Mouse (Mus musculus) embryonic facial prominence, embryonic 14.5 days (tissue): ENCODE measurements at regions not wholly inside any gene's neighbourhood (a gene's known extent, or its start where the extent isn't known, plus 50 kb on each side); places are given as distances from the start of the nearest gene placed in this dataset.

ENCODE experiments used
- ATAC-seq: fragments of 200-750 bp; cut with Nextera tagmentation; 2 replicates; pipeline ENCODE4 v1.8.0; 2017; ENCODE audit warnings: low read depth, moderate number of reproducible peaks, moderate TSS enrichment
- DNase-seq: peaks from one replicate; pipeline ENCODE4 v3.0.0-alpha.2; 2015; ENCODE audit warnings: low spot score
- H3K27ac ChIP-seq: fragments of 300-500 bp; sonication (generic); replicated peaks from 2 replicates; pipeline ENCODE4 v1.5.1; 2014; ENCODE audit warnings: low read depth, mild to moderate bottlenecking, low read length, moderate library complexity
- H3K27me3 ChIP-seq: fragments of 300-500 bp; sonication (generic); replicated peaks from 2 replicates; pipeline ENCODE4 v1.6.1; 2014; ENCODE audit warnings: low read length; ENCODE audit not compliant: control insufficient read depth, insufficient read depth
- H3K36me3 ChIP-seq: fragments of 300-500 bp; sonication (generic); 2 replicates; pipeline ENCODE4 v1.6.1; 2014; ENCODE audit warnings: low read length, mixed read lengths; ENCODE audit not compliant: control insufficient read depth, insufficient read depth
- H3K4me1 ChIP-seq: fragments of 300-500 bp; sonication (generic); 2 replicates; pipeline ENCODE4 v1.6.1; 2014; ENCODE audit warnings: antibody characterized with exemption, low read length; ENCODE audit not compliant: control insufficient read depth, insufficient read depth
- H3K4me2 ChIP-seq: fragments of 300-500 bp; sonication (generic); 2 replicates; pipeline ENCODE4 v1.6.1; 2014; ENCODE audit warnings: low read depth, mild to moderate bottlenecking, low read length, moderate library complexity, mixed read lengths
- H3K4me3 ChIP-seq: fragments of 300-500 bp; sonication (generic); 2 replicates; pipeline ENCODE4 v1.5.1; 2014; ENCODE audit warnings: low read depth, mild to moderate bottlenecking, low read length
- H3K9ac ChIP-seq: fragments of 300-500 bp; sonication (generic); 2 replicates; pipeline ENCODE4 v1.6.1; 2014; ENCODE audit warnings: low read depth, mild to moderate bottlenecking, low read length, moderate library complexity, mixed read lengths
- H3K9me3 ChIP-seq: fragments of 300-500 bp; sonication (generic); 2 replicates; pipeline ENCODE4 v1.6.1; 2016; ENCODE audit warnings: low read length; ENCODE audit not compliant: control insufficient read depth
- WGBS: fragments of 180-500 bp; shearing (Covaris S2); extraction: QIAGEN DNeasy Blood & Tissue Kit; methylation state at CpG from one replicate; pipeline ENCODE4 v1.1.7; 2014; 5-methylcytosine and 5-hydroxymethylcytosine counted together

DNA sequence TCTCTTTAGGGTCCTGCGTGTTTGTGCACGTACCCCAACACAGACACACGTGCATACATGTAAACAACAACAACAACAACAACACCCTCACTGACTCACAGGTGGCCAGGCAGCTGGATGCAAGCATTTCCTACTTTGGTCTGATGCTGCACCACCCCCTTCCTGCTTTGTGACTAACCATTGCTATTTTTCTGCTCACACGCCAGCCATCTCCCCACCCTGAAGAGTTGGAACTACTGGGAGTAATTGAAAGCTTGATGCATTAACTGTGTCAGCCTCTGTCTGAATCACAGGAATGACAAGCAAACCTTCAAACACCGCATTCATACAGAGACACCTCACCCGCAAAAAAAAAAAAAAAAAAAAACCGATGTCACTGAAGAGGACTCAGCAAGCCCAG, 346.5 kb downstream of the Prdm2 start:
- Histone ChIP-seq H3K4me1 (peaks cover 3% of the 10 kb centered on the region; the same call in 1 of the 2 replicates), H3K27me3 (no peaks in the 10 kb centered on the region), H3K9ac (no peak overlapping the region), H3K4me3 (no peak overlapping the region), H3K9me3 (no peaks in the 10 kb centered on the region), H3K27ac (no peak overlapping the region), H3K4me2 (no peak overlapping the region), H3K36me3 (no peaks in the 10 kb centered on the region)
- WGBS, result 86% methylated on average over 7 of the region's 7 CpGs
- DNase-seq, result no peak
- no peak for ATAC-seq

DNA sequence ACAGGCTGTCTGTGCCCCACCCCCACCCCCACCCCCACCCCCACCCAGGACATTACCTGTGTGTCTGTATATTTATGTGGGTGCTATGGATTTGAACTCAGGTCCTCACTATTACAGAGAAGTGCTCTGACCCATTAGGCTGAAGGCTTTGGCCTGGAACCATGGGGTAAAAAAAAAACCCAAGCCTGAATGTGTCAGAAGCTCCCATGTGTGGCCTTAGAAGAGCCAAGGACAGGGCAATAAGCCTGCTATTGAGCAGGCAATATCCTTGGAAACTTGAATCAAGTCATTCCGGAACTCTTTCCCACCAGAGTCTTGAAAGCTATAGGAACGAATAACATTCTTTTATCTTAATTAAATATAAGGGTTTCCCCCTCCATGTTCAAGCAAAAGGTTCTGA, 347.2 kb downstream of the Prdm2 start:
- ATAC-seq, result no peak
- no peak for DNase-seq
- 87% methylated on average over 2 of the region's 2 CpGs for WGBS
- H3K4me1 ChIP-seq, result peaks cover 3% of the 10 kb centered on the region; the same call in 1 of the 2 replicates
- H3K36me3 ChIP-seq, result no peaks in the 10 kb centered on the region
- no peak overlapping the region for H3K4me2 ChIP-seq
- H3K27ac ChIP-seq, result no peak overlapping the region
- H3K9me3 ChIP-seq, result no peaks in the 10 kb centered on the region
- H3K9ac ChIP-seq, result no peak overlapping the region
- H3K27me3 ChIP-seq, result no peaks in the 10 kb centered on the region
- H3K4me3 ChIP-seq, result no peak overlapping the region

DNA sequence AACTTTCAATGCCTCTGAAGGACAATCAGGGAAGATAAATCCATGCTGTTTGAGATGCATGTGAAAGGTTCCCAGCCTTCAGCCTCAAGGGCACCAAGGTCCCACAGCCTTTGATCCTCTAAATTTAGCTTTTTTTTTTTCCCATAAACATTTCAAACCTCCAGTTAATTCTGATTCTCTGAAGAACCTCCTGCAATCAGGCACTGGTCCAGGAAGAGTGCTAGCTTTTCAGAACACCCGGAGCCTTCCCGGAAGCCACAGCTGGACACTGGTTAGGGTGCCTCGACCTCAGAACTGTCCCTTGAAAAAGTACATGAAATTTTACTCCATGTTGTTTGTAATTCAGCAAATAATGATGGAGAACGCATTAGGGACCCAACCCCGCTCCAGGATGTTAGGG, 348.9 kb downstream of the Prdm2 start:
- 68% methylated on average over 5 of the region's 5 CpGs for WGBS
- no peak for DNase-seq

GRCm38 (mm10) chr4:142860441-142860840, 352.4 kb downstream of the Prdm2 start:
- Histone ChIP-seq H3K36me3 (no peaks in the 10 kb centered on the region), H3K9ac (no peak overlapping the region), H3K9me3 (no peaks in the 10 kb centered on the region), H3K27ac (no peak overlapping the region), H3K4me1 (peaks cover 11% of the 10 kb centered on the region; the same call in 1 of the 2 replicates), H3K4me2 (no peak overlapping the region), H3K4me3 (no peak overlapping the region), H3K27me3 (no peaks in the 10 kb centered on the region)
- 89% methylated on average over 3 of the region's 3 CpGs for WGBS
- ATAC-seq (no peak), DNase-seq (no peak)

More for the DNA sequence above, 348.9 kb downstream of the Prdm2 start:
- Histone ChIP-seq H3K4me2 (no peak overlapping the region), H3K36me3 (no peaks in the 10 kb centered on the region), H3K27me3 (no peaks in the 10 kb centered on the region), H3K9ac (no peak overlapping the region), H3K4me3 (no peak overlapping the region), H3K9me3 (no peaks in the 10 kb centered on the region), H3K27ac (no peak overlapping the region), H3K4me1 (peaks cover 3% of the 10 kb centered on the region; the same call in 1 of the 2 replicates)
- no peak for ATAC-seq

DNA sequence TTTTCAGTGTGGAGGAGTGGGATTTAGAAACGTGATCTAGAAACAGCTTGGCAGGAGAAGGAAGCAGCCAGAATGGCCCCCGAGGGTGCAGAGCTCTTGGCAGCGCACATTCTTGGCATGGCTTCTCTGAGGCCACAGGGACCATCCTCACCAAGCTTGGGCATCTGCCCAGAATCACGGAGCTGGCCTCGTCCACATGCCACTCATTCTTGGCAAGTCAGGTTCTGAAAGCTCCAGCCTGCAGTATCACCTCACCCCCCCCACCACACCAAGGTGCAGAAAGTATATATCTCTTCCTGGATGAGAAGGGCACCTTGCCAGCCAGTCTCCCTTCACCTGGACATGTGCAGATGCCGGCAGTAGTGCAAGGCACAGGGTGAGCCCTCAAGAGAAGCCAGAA, 356.2 kb downstream of the Prdm2 start:
- DNase-seq (peak; percentile 87), ATAC-seq (peak; percentile 83; the same call in 1 of the 2 replicates)
- Histone ChIP-seq H3K27ac (peak overlapping the region; percentile 12), H3K27me3 (no peaks in the 10 kb centered on the region), H3K36me3 (no peaks in the 10 kb centered on the region), H3K9ac (no peak overlapping the region), H3K4me1 (peaks cover 8% of the 10 kb centered on the region), H3K9me3 (no peaks in the 10 kb centered on the region), H3K4me2 (no peak overlapping the region), H3K4me3 (no peak overlapping the region)
- WGBS, result 23% methylated on average over 6 of the region's 6 CpGs

GRCm38 (mm10) chr4:142855635-142856034, 357.2 kb downstream of the Prdm2 start:
- peaks cover 8% of the 10 kb centered on the region for H3K4me1 ChIP-seq
- no peaks in the 10 kb centered on the region for H3K36me3 ChIP-seq
- WGBS, result 83% methylated on average over 6 of the region's 6 CpGs
- H3K4me3 ChIP-seq, result no peak overlapping the region
- H3K4me2 ChIP-seq, result no peak overlapping the region
- DNase-seq, result no peak
- no peaks in the 10 kb centered on the region for H3K9me3 ChIP-seq
- no peak overlapping the region for H3K27ac ChIP-seq
- no peaks in the 10 kb centered on the region for H3K27me3 ChIP-seq
- 0 out of 2 replicates have a peak, but pooled peaks have one; percentile 4 for ATAC-seq
- H3K9ac ChIP-seq, result no peak overlapping the region

DNA sequence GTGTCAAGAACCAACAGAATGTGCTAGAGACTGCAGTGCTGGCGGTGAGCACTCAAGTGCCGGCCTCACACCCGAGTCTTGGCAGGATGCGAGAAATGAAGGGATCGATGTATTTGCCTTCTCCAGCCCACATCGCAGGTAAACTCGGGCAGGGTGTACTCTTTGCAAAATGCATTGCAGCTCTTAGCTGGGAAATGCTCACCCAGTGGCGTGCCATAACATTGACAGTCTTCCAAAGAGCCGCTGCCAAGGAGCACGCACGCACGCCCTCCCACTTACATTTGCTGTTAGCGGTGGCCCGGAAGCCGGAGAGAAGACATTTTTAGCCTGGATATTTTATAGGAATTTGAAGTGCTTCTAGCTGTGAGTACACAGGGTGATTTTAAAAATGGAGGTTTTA, 358.9 kb downstream of the Prdm2 start:
- H3K9me3 ChIP-seq, result no peaks in the 10 kb centered on the region
- H3K4me2 ChIP-seq, result no peak overlapping the region
- 94% methylated on average over 15 of the region's 15 CpGs for WGBS
- no peak for DNase-seq
- H3K4me3 ChIP-seq, result no peak overlapping the region
- H3K36me3 ChIP-seq, result no peaks in the 10 kb centered on the region
- peaks cover 8% of the 10 kb centered on the region for H3K4me1 ChIP-seq
- no peak for ATAC-seq
- no peaks in the 10 kb centered on the region for H3K27me3 ChIP-seq
- H3K9ac ChIP-seq, result no peak overlapping the region
- H3K27ac ChIP-seq, result no peak overlapping the region

DNA sequence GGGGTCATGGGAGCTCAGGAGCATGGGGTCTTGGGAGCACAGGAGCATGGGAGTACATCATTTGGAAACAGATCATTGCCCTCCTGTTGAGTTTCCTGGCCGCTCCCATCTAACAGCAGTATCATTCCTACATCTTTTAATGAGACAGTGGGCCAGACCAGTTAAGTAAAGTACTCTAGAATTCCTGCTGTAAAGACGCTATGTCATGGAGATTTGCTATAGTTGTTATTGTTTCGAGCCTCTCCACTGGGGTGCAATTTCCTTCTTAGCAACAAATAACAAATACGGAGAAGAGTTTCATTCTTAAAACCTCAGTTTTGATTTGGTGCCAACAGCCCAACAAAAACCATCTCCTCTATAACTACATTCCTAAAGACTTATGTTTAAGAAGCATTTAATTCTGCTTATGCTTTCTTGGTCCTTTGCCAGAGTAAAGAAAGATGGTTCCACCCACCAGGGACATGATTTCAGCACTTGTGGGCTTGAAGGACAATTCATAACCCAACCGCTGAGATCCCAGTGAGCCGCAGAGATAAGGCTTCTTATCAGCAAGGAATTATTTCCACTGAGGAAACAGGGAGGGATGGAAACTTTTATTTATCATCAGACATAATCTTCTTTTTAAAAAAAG, 367.6 kb downstream of the Prdm2 start:
- Histone ChIP-seq H3K4me3 (no peak overlapping the region), H3K4me2 (no peak overlapping the region), H3K27me3 (no peaks in the 10 kb centered on the region), H3K4me1 (peaks cover 7% of the 10 kb centered on the region; the same call in 1 of the 2 replicates), H3K9ac (no peak overlapping the region), H3K27ac (peak overlapping the region; percentile 21; the same call in 1 of the 2 replicates), H3K9me3 (no peaks in the 10 kb centered on the region), H3K36me3 (no peaks in the 10 kb centered on the region)
- peak; percentile 94 for DNase-seq
- peak; percentile 77 for ATAC-seq
- WGBS, result 32% methylated on average over 6 of the region's 6 CpGs

DNA sequence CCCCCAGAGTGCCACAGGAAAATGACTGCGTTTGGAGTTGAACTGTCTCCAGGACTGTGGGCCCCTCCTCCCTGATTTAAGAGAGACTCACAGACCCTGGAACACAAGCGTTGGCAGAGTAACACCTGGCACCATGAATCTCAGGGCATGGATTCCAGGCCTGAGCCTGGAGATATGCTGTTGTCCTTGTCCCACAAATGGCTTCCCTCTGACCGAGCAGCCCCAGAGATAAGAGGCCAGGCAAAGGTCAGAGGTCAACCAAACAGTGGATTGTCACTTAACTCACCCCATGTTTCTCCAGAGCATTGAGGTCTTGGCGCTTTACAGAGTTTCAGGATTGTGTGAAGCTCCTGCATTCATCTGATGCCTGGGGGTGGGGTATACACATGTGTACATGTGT, 373.3 kb downstream of the Prdm2 start:
- peaks cover 1% of the 10 kb centered on the region; the same call in 1 of the 2 replicates for H3K4me1 ChIP-seq
- H3K4me3 ChIP-seq, result no peak overlapping the region
- H3K4me2 ChIP-seq, result no peak overlapping the region
- no peaks in the 10 kb centered on the region for H3K36me3 ChIP-seq
- no peaks in the 10 kb centered on the region for H3K27me3 ChIP-seq
- 33% methylated on average over 4 of the region's 4 CpGs for WGBS
- DNase-seq (no peak), ATAC-seq (no peak)
- H3K9ac ChIP-seq, result no peak overlapping the region
- H3K27ac ChIP-seq, result no peak overlapping the region
- no peaks in the 10 kb centered on the region for H3K9me3 ChIP-seq
